Comparison of ENCODE assay signal across 21 mouse cellular contexts in genomic region chr4:131461312-131461711, GRCm38 (mm10).
A peak's percentile ranks its signal among the peaks of the same experiment; 100 is the strongest.
DNase-seq lines count a peak whose midpoint lies in the region; ATAC-seq and TF ChIP-seq lines count a peak whose summit lies in the region.
"Had no signal": no experiment of that assay in that cellular context is flagged by ENCODE, and none has a peak within 500 bp of the region (broad histone marks: within the 10 kb centered on the region; RNA-seq: fewer than 3 reads in every experiment).

No protein-coding gene starts in this region.

- H3K9ac ChIP-seq in forebrain, postnatal 0 days = no peak overlapping the region
- no peak overlapping the region for H3K9ac ChIP-seq in midbrain, embryonic 14.5 days (replicated peaks; ENCODE audit: low read length)
- no peak overlapping the region for H3K9ac ChIP-seq in midbrain, embryonic 15.5 days
- H3K9ac ChIP-seq in hindbrain, embryonic 13.5 days = no peak overlapping the region
- no peak overlapping the region for H3K9ac ChIP-seq in neural tube, embryonic 15.5 days (replicated peaks)
- no peak overlapping the region for H3K9ac ChIP-seq in stomach, postnatal 0 days (ENCODE audit: low read length)
- H3K9ac ChIP-seq: embryonic facial prominence, embryonic 13.5 days; limb, embryonic 13.5 days; liver, embryonic 13.5 days had no signal

- no peaks in the 10 kb centered on the region for H3K27me3 ChIP-seq in forebrain, embryonic 10.5 days (ENCODE audit: poor library complexity, severe bottlenecking)
- no peaks in the 10 kb centered on the region for H3K27me3 ChIP-seq in forebrain, postnatal 0 days (ENCODE audit: insufficient read depth, low read length)
- H3K27me3 ChIP-seq in midbrain, embryonic 14.5 days (ENCODE audit: control insufficient read depth, insufficient read depth, low read length) = no peaks in the 10 kb centered on the region
- H3K27me3 ChIP-seq in midbrain, embryonic 15.5 days (replicated peaks) = no peaks in the 10 kb centered on the region
- no peaks in the 10 kb centered on the region for H3K27me3 ChIP-seq in hindbrain, embryonic 13.5 days
- H3K27me3 ChIP-seq in neural tube, embryonic 15.5 days (replicated peaks) = no peaks in the 10 kb centered on the region
- no peaks in the 10 kb centered on the region for H3K27me3 ChIP-seq in stomach, postnatal 0 days (ENCODE audit: control insufficient read depth, insufficient read depth, low read length)
- H3K27me3 ChIP-seq: embryonic facial prominence, embryonic 13.5 days; limb, embryonic 13.5 days; liver, embryonic 13.5 days; megakaryocyte, embryonic 14.5 days had no signal

- 53% methylated on average over 4 of the region's 4 CpGs for WGBS in forebrain, embryonic 10.5 days
- WGBS in forebrain, postnatal 0 days = 27% methylated on average over 4 of the region's 4 CpGs
- WGBS in midbrain, embryonic 14.5 days = 39% methylated on average over 4 of the region's 4 CpGs
- WGBS in midbrain, embryonic 15.5 days = 53% methylated on average over 4 of the region's 4 CpGs
- WGBS in hindbrain, embryonic 13.5 days = 30% methylated on average over 4 of the region's 4 CpGs
- WGBS in neural tube, embryonic 15.5 days = 27% methylated on average over 4 of the region's 4 CpGs
- 56% methylated on average over 4 of the region's 4 CpGs for WGBS in stomach, postnatal 0 days

- intact Hi-C loops in heart, postnatal 14 days (cut with DNase I) = no loop called here

- no peak overlapping the region; the same call in 1 of the 2 replicates for H3K4me3 ChIP-seq in forebrain, embryonic 10.5 days
- H3K4me3 ChIP-seq in forebrain, postnatal 0 days (ENCODE audit: low read depth, low read length) = no peak overlapping the region
- H3K4me3 ChIP-seq in midbrain, embryonic 14.5 days (replicated peaks; ENCODE audit: low read depth, low read length) = no peak overlapping the region
- no peak overlapping the region for H3K4me3 ChIP-seq in midbrain, embryonic 15.5 days
- no peak overlapping the region for H3K4me3 ChIP-seq in hindbrain, embryonic 13.5 days
- no peak overlapping the region for H3K4me3 ChIP-seq in neural tube, embryonic 15.5 days (replicated peaks)
- H3K4me3 ChIP-seq in stomach, postnatal 0 days (ENCODE audit: low read depth, low read length) = no peak overlapping the region
- H3K4me3 ChIP-seq: embryonic facial prominence, embryonic 13.5 days; erythroblast, embryonic 14.5 days; limb, embryonic 13.5 days; liver, embryonic 13.5 days; megakaryocyte, embryonic 14.5 days had no signal

- peak; percentile 28 for DNase-seq in forebrain, embryonic 10.5 days (ENCODE audit: extremely low spot score, low spot score)
- no peak for DNase-seq in forebrain, postnatal 0 days
- peak; percentile 12 for DNase-seq in midbrain, embryonic 14.5 days
- no peak for DNase-seq in stomach, postnatal 0 days (ENCODE audit: low spot score)
- no peak for DNase-seq in heart, postnatal 14 days
- DNase-seq: adrenal gland, postnatal 14 days; cerebellum, adult 2 months; cerebellum, postnatal 36 days; kidney, adult 18-20 months; kidney, postnatal 4 days; liver, embryonic 13.5 days; lung, adult 2 months; lung, postnatal 36 days had no signal

- no peak for TF ChIP-seq EP300 in stomach, postnatal 0 days (optimal IDR thresholded peaks at IDR 0.05)

- peaks cover 64% of the 10 kb centered on the region for H3K4me1 ChIP-seq in forebrain, embryonic 10.5 days
- H3K4me1 ChIP-seq in forebrain, postnatal 0 days (ENCODE audit: insufficient read depth) = no peaks in the 10 kb centered on the region
- H3K4me1 ChIP-seq in midbrain, embryonic 14.5 days (ENCODE audit: control insufficient read depth, insufficient read depth, low read length) = peaks cover 12% of the 10 kb centered on the region; the same call in 1 of the 2 replicates
- H3K4me1 ChIP-seq in midbrain, embryonic 15.5 days = peaks cover 15% of the 10 kb centered on the region
- peaks cover 44% of the 10 kb centered on the region for H3K4me1 ChIP-seq in hindbrain, embryonic 13.5 days (replicated peaks)
- peaks cover 41% of the 10 kb centered on the region for H3K4me1 ChIP-seq in neural tube, embryonic 15.5 days
- no peaks in the 10 kb centered on the region for H3K4me1 ChIP-seq in stomach, postnatal 0 days (replicated peaks; ENCODE audit: control insufficient read depth, insufficient read depth)
- H3K4me1 ChIP-seq: liver, embryonic 13.5 days; megakaryocyte, embryonic 14.5 days had no signal

- no peaks in the 10 kb centered on the region for H3K36me3 ChIP-seq in forebrain, embryonic 10.5 days (replicated peaks)
- H3K36me3 ChIP-seq in forebrain, postnatal 0 days (ENCODE audit: insufficient read depth) = no peaks in the 10 kb centered on the region
- H3K36me3 ChIP-seq in midbrain, embryonic 14.5 days (ENCODE audit: control insufficient read depth, insufficient read depth, low read length) = no peaks in the 10 kb centered on the region
- no peaks in the 10 kb centered on the region for H3K36me3 ChIP-seq in midbrain, embryonic 15.5 days (replicated peaks)
- no peaks in the 10 kb centered on the region for H3K36me3 ChIP-seq in hindbrain, embryonic 13.5 days
- H3K36me3 ChIP-seq in neural tube, embryonic 15.5 days = no peaks in the 10 kb centered on the region
- no peaks in the 10 kb centered on the region for H3K36me3 ChIP-seq in stomach, postnatal 0 days (ENCODE audit: control insufficient read depth, insufficient read depth, low read length)
- H3K36me3 ChIP-seq: embryonic facial prominence, embryonic 13.5 days; limb, embryonic 13.5 days; liver, embryonic 13.5 days had no signal

- H3K4me2 ChIP-seq in forebrain, postnatal 0 days (ENCODE audit: low read depth) = no peak overlapping the region
- H3K4me2 ChIP-seq in midbrain, embryonic 14.5 days (ENCODE audit: low read length) = no peak overlapping the region
- no peak overlapping the region for H3K4me2 ChIP-seq in midbrain, embryonic 15.5 days
- H3K4me2 ChIP-seq in hindbrain, embryonic 13.5 days = no peak overlapping the region
- H3K4me2 ChIP-seq in neural tube, embryonic 15.5 days = no peak overlapping the region
- no peak overlapping the region for H3K4me2 ChIP-seq in stomach, postnatal 0 days (replicated peaks; ENCODE audit: low read depth)
- H3K4me2 ChIP-seq: embryonic facial prominence, embryonic 13.5 days; heart, embryonic 11.5 days; limb, embryonic 13.5 days; liver, embryonic 13.5 days had no signal

- no peak for TF ChIP-seq CTCF in forebrain, postnatal 0 days (IDR thresholded peaks at IDR 0.05; ENCODE audit: low read depth)
- no peak for TF ChIP-seq CTCF in stomach, postnatal 0 days (IDR thresholded peaks at IDR 0.05; ENCODE audit: low read depth)

- H3K27ac ChIP-seq in forebrain, embryonic 10.5 days = peak overlapping the region; percentile 85
- H3K27ac ChIP-seq in forebrain, postnatal 0 days (ENCODE audit: low read depth, low read length) = no peak overlapping the region
- H3K27ac ChIP-seq in midbrain, embryonic 14.5 days (replicated peaks; ENCODE audit: low read depth, low read length) = peak overlapping the region; percentile 32; the same call in 1 of the 2 replicates
- no peak overlapping the region for H3K27ac ChIP-seq in midbrain, embryonic 15.5 days
- H3K27ac ChIP-seq in hindbrain, embryonic 13.5 days = peak overlapping the region; percentile 80
- peak overlapping the region; percentile 61 for H3K27ac ChIP-seq in neural tube, embryonic 15.5 days (replicated peaks)
- no peak overlapping the region for H3K27ac ChIP-seq in stomach, postnatal 0 days (replicated peaks)
- H3K27ac ChIP-seq: embryonic facial prominence, embryonic 13.5 days; limb, embryonic 13.5 days; liver, embryonic 13.5 days had no signal

- H3K9me3 ChIP-seq in forebrain, embryonic 10.5 days = peaks cover 26% of the 10 kb centered on the region; the same call in 1 of the 2 replicates
- peaks cover 8% of the 10 kb centered on the region; the same call in 1 of the 2 replicates for H3K9me3 ChIP-seq in forebrain, postnatal 0 days (ENCODE audit: low read length)
- H3K9me3 ChIP-seq in midbrain, embryonic 14.5 days (ENCODE audit: control insufficient read depth, low read length) = peaks cover 8% of the 10 kb centered on the region
- 0 out of 2 replicates have a peak, but pooled peaks cover 5% of the 10 kb centered on the region for H3K9me3 ChIP-seq in midbrain, embryonic 15.5 days
- peaks cover 23% of the 10 kb centered on the region for H3K9me3 ChIP-seq in hindbrain, embryonic 13.5 days
- peaks cover 14% of the 10 kb centered on the region for H3K9me3 ChIP-seq in neural tube, embryonic 15.5 days (replicated peaks)
- H3K9me3 ChIP-seq in stomach, postnatal 0 days (ENCODE audit: control insufficient read depth, low read length) = no peaks in the 10 kb centered on the region
- H3K9me3 ChIP-seq: liver, embryonic 13.5 days had no signal

- no peak for ATAC-seq in forebrain, postnatal 0 days
- no peak for ATAC-seq in midbrain, embryonic 14.5 days (ENCODE audit: low FRiP score, low TSS enrichment)
- ATAC-seq in midbrain, embryonic 15.5 days (replicated peaks) = no peak
- ATAC-seq in hindbrain, embryonic 13.5 days (ENCODE audit: low FRiP score) = peak; percentile 54; the same call in 1 of the 2 replicates
- ATAC-seq in neural tube, embryonic 15.5 days (ENCODE audit: low FRiP score) = peak; percentile 36; the same call in 1 of the 2 replicates
- ATAC-seq in stomach, postnatal 0 days (ENCODE audit: low FRiP score, low TSS enrichment) = no peak

Comparison
In these comparisons a context has a peak if more than half of its experiments do, and no peak if none do; other contexts are left out.
1. DNase-seq: peak in forebrain, embryonic 10.5 days (single experiment) and midbrain, embryonic 14.5 days (single experiment); none in forebrain, postnatal 0 days (single experiment), stomach, postnatal 0 days (single experiment) and heart, postnatal 14 days (0 of 2).
2. H3K27ac ChIP-seq: peak in forebrain, embryonic 10.5 days (single experiment), midbrain, embryonic 14.5 days (single experiment), hindbrain, embryonic 13.5 days (single experiment) and neural tube, embryonic 15.5 days (single experiment); none in forebrain, postnatal 0 days (single experiment), midbrain, embryonic 15.5 days (single experiment) and stomach, postnatal 0 days (single experiment).
3. ATAC-seq: peak in hindbrain, embryonic 13.5 days (single experiment) and neural tube, embryonic 15.5 days (single experiment); none in forebrain, postnatal 0 days (single experiment), midbrain, embryonic 14.5 days (single experiment), midbrain, embryonic 15.5 days (single experiment) and stomach, postnatal 0 days (single experiment).